Mouse (Mus musculus) frontal cortex, postnatal 14 days (tissue): ENCODE data around the gene Hist1h4b.

Source experiments
- DNase-seq, 2 experiments: peaks; one replicate each; pipeline ENCODE4 v3.0.0; 2022; ENCODE audit warnings: low spot score in 2 of 2

The Hist1h4b gene

DNA sequence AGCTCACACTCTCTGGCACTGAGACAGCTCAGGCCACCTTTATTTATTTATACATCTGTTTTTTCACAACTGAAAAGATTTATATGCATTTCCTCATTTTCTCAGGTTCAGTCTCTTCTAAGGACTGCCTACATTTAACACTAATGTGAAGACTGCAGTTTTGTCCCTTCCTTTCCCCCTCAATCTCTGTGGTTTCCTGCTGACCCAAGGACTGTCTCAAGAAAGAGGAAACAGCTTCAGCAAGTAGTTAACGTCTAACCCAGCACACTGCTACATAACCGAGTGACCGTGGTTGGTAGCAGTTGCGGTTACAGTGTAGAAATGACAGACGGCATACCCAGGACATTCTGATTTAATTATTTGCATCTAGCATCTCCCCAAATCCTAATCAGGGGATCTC, 42.6 kb downstream of the Hist1h4b start:
- no peak for DNase-seq

DNA sequence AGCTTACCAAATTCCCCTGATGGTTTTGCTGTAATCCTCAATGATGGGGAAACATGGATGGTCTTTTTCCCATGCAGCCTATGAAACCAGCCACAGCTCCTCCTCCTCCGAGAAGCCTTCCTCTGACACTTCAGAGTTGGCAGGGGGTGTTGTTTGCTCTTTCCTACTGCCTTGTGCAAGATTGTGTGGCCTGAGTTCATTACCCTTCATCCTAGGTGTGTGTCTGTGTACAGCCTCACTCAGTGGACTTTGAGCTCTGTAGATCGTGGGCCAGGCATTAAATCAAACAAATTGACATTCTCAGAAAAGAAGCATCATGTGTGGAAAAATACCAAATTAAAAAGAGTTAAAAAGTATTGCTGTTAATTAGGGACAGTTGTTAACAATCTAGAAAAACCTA, 47.7 kb downstream of the Hist1h4b start:
- DNase-seq = no peak

DNA sequence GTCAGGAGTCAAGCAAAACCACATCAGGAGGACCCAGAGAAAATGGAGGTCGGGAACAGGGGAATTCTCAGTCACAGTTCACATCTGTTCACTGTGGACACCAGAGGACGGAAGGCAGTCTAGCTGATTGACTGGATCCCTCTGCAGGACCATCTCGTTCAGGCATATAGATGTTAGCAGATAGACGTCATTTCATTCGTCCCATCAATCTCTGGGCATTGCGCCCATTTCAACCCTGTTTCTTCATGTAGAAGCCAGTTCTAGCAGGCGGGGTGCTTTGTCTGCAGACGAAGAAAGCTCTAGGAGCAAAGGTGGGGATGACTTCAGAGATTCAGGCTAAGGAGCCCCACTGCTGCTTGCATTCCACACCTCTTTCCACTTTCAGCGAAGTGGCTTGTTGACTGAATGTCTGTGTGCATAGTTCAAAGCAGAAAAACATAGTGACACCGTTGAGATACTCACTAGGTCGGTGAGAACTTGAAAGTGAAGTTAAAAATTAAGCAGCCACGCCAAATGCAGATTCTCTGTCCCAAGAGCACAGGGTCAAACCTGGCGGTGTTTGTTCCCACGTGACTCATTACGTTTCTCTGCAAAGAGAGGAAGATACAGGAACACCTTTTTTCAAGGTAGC, 49.7 kb downstream of the Hist1h4b start, which contains the start of gene Slc17a2:
Gene Slc17a2, plus strand, starts transcription at position 572 of the 631 bp plus-strand sequence.
- no peak for DNase-seq
